Mouse (Mus musculus) neural tube, embryonic 11.5 days (tissue): ENCODE measurements around the gene Ankrd63. TPM values are rescaled to one million over a fixed set of nuclear protein-coding genes. Genes with fewer than 3 reads are reported as not detected.

Experiments used
- ATAC-seq: fragments of 200-750 bp; cut with Nextera tagmentation; 2 replicates; pipeline ENCODE4 v1.8.0; 2017; ENCODE audit warnings: moderate number of reproducible peaks, mild to moderate bottlenecking, moderate TSS enrichment, moderate library complexity; ENCODE audit not compliant: insufficient read depth, low FRiP score, low TSS enrichment
- DNase-seq: peaks from one replicate; pipeline ENCODE4 v3.0.0-alpha.2; 2015; ENCODE audit warnings: low spot score
- H3K27ac ChIP-seq: fragments of 300-500 bp; sonication (generic); 2 replicates; pipeline ENCODE4 v1.5.1; 2014; ENCODE audit warnings: low read depth, mild to moderate bottlenecking, low read length
- H3K27me3 ChIP-seq: fragments of 300-500 bp; sonication (generic); 2 replicates; pipeline ENCODE4 v1.6.1; 2014; ENCODE audit warnings: mild to moderate bottlenecking, low read length, mixed read lengths; ENCODE audit not compliant: control insufficient read depth, insufficient read depth
- H3K36me3 ChIP-seq: fragments of 300-500 bp; sonication (generic); 2 replicates; pipeline ENCODE4 v1.6.1; 2014; ENCODE audit warnings: mild to moderate bottlenecking, low read length, moderate library complexity, mixed read lengths; ENCODE audit not compliant: control insufficient read depth, insufficient read depth
- H3K4me1 ChIP-seq: fragments of 300-500 bp; sonication (generic); 2 replicates; pipeline ENCODE4 v1.6.1; 2014; ENCODE audit warnings: low read length, mixed read lengths; ENCODE audit not compliant: control insufficient read depth, insufficient read depth
- H3K4me2 ChIP-seq: fragments of 300-500 bp; sonication (generic); 2 replicates; pipeline ENCODE4 v1.6.1; 2014; ENCODE audit warnings: low read depth, mild to moderate bottlenecking, moderate library complexity
- H3K4me3 ChIP-seq: fragments of 300-500 bp; sonication (generic); 2 replicates; pipeline ENCODE4 v1.5.1; 2014; ENCODE audit warnings: low read depth, low read length
- H3K9ac ChIP-seq: fragments of 300-500 bp; sonication (generic); 2 replicates; pipeline ENCODE4 v1.6.1; 2014; ENCODE audit warnings: mild to moderate bottlenecking, low read length
- H3K9me3 ChIP-seq: fragments of 300-500 bp; sonication (generic); 2 replicates; pipeline ENCODE4 v1.6.1; 2016; ENCODE audit warnings: low read length; ENCODE audit not compliant: control insufficient read depth
- WGBS: fragments of 180-500 bp; shearing (Covaris S2); extraction: QIAGEN DNeasy Blood & Tissue Kit; methylation state at CpG from one replicate; pipeline ENCODE4 v1.1.7; 2014; 5-methylcytosine and 5-hydroxymethylcytosine counted together
- polyA plus RNA-seq: library from polyadenylated mRNA; unstranded; fragments of >200 nt; fragmentation: Nextera tagmentation; extraction: Ambion mirVana; gene quantifications from 2 replicates; pipeline ENCODE4 v1.2.1, GENCODE M21; 2014

The Ankrd63 gene
- polyA plus RNA-seq, 1 experiment from 2014 or later = not detected

GRCm38 (mm10) chr2:118714230-118714629 lies 10.5 kb upstream of the Ankrd63 start:
- ATAC-seq = 0 out of 2 replicates have a peak, but pooled peaks have one; percentile 43
- H3K4me2 ChIP-seq = no peak overlapping the region
- peak; percentile 47 for DNase-seq
- H3K9ac ChIP-seq = no peak overlapping the region
- H3K36me3 ChIP-seq = no peaks in the 10 kb centered on the region
- H3K4me1 ChIP-seq = peaks cover 7% of the 10 kb centered on the region; the same call in 1 of the 2 replicates
- peaks cover 35% of the 10 kb centered on the region for H3K27me3 ChIP-seq
- WGBS = 42% methylated on average over 4 of the region's 4 CpGs
- H3K4me3 ChIP-seq = no peak overlapping the region
- no peak overlapping the region for H3K27ac ChIP-seq
- no peaks in the 10 kb centered on the region for H3K9me3 ChIP-seq

- Histone ChIP-seq H3K4me1 (peaks cover 7% of the 10 kb centered on the region; the same call in 1 of the 2 replicates), H3K27ac (no peak overlapping the region), H3K4me2 (no peak overlapping the region), H3K4me3 (no peak overlapping the region), H3K27me3 (peaks cover 41% of the 10 kb centered on the region), H3K9me3 (no peaks in the 10 kb centered on the region), H3K36me3 (no peaks in the 10 kb centered on the region), H3K9ac (no peak overlapping the region)
- ATAC-seq (no peak), DNase-seq (no peak)
- WGBS = 89% methylated on average over 6 of the region's 6 CpGs
Observed at GRCm38 (mm10) chr2:118713631-118714030, 9.9 kb upstream of the Ankrd63 start.

DNA sequence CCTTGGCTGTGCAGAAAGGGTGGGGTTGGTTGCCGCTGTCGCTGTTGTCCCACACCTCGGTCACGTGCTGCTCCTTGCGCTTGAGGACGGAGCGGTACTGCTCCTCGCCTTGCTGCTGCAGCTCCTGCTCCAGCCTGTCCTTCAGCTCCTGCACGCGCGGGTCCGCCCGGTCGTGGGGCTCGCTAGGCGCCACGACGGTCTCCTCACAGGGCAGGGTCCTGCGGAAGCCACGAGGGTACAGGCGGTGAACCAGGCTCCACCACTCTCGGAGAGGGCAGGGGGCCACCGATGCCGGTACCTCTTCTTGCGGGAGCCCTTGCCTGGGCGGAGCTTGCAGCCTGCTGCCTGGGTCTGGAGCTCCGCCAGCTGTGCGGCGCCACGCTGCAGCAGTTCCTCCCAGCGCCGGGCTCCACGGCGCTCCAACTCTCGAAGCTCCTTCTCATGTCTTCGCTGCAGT lies 7.3 kb upstream of the Ankrd63 start:
- Histone ChIP-seq H3K36me3 (no peaks in the 10 kb centered on the region), H3K4me3 (peak overlapping the region; percentile 35), H3K27ac (no peak overlapping the region), H3K9ac (peak overlapping the region; percentile 48), H3K9me3 (no peaks in the 10 kb centered on the region), H3K27me3 (peaks cover 65% of the 10 kb centered on the region), H3K4me1 (peaks cover 7% of the 10 kb centered on the region; the same call in 1 of the 2 replicates), H3K4me2 (peak overlapping the region; percentile 73)
- DNase-seq (peak; percentile 69), ATAC-seq (peak; percentile 77; the same call in 1 of the 2 replicates)
- under 1% methylated on average over 36 of the region's 36 CpGs for WGBS

GRCm38 (mm10) chr2:118709655-118710221 lies 6.0 kb upstream of the Ankrd63 start:
- DNase-seq = no peak
- H3K36me3 ChIP-seq = no peaks in the 10 kb centered on the region
- H3K9ac ChIP-seq = no peak overlapping the region
- 29% methylated on average over 4 of the region's 4 CpGs for WGBS
- H3K27me3 ChIP-seq = peaks cover 78% of the 10 kb centered on the region
- no peak overlapping the region for H3K4me2 ChIP-seq
- H3K27ac ChIP-seq = no peak overlapping the region
- peaks cover 7% of the 10 kb centered on the region; the same call in 1 of the 2 replicates for H3K4me1 ChIP-seq
- H3K9me3 ChIP-seq = no peaks in the 10 kb centered on the region
- H3K4me3 ChIP-seq = no peak overlapping the region
- no peak for ATAC-seq

GRCm38 (mm10) chr2:118708472-118708871 lies 4.7 kb upstream of the Ankrd63 start:
- DNase-seq (no peak), ATAC-seq (no peak)
- no peaks in the 10 kb centered on the region for H3K9me3 ChIP-seq
- H3K27me3 ChIP-seq = peaks cover 91% of the 10 kb centered on the region
- no peak overlapping the region for H3K27ac ChIP-seq
- 78% methylated on average over 4 of the region's 4 CpGs for WGBS
- H3K4me1 ChIP-seq = peaks cover 14% of the 10 kb centered on the region
- H3K9ac ChIP-seq = no peak overlapping the region
- H3K4me3 ChIP-seq = no peak overlapping the region
- no peak overlapping the region for H3K4me2 ChIP-seq
- no peaks in the 10 kb centered on the region for H3K36me3 ChIP-seq

DNA sequence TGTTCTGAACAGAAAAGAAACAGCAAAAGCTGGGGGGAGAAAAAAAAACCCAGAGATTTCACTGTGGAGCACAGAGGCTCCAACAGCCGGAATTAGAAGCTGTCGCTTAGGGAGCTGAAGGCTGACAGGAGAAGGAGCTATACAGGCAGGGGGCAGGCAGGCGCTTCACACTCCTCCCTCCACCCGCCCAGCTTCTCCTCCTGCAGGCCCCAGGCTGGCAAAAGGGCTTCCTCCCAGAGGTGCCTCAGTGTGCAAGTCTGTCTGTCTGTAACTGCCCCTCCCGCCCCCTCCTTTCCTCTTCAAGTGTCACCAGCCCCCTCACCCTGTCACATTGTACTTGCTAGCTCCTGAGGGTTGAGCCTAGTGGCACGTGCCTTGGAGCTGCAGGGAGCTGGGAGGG lies 2.7 kb upstream of the Ankrd63 start:
- H3K4me1 ChIP-seq = peaks cover 13% of the 10 kb centered on the region
- 6% methylated on average over 6 of the region's 6 CpGs for WGBS
- H3K9me3 ChIP-seq = no peaks in the 10 kb centered on the region
- H3K9ac ChIP-seq = no peak overlapping the region
- H3K27ac ChIP-seq = no peak overlapping the region
- no peak overlapping the region for H3K4me3 ChIP-seq
- no peak overlapping the region for H3K4me2 ChIP-seq
- H3K36me3 ChIP-seq = no peaks in the 10 kb centered on the region
- H3K27me3 ChIP-seq = peaks cover 98% of the 10 kb centered on the region
- DNase-seq (no peak), ATAC-seq (no peak)

DNA sequence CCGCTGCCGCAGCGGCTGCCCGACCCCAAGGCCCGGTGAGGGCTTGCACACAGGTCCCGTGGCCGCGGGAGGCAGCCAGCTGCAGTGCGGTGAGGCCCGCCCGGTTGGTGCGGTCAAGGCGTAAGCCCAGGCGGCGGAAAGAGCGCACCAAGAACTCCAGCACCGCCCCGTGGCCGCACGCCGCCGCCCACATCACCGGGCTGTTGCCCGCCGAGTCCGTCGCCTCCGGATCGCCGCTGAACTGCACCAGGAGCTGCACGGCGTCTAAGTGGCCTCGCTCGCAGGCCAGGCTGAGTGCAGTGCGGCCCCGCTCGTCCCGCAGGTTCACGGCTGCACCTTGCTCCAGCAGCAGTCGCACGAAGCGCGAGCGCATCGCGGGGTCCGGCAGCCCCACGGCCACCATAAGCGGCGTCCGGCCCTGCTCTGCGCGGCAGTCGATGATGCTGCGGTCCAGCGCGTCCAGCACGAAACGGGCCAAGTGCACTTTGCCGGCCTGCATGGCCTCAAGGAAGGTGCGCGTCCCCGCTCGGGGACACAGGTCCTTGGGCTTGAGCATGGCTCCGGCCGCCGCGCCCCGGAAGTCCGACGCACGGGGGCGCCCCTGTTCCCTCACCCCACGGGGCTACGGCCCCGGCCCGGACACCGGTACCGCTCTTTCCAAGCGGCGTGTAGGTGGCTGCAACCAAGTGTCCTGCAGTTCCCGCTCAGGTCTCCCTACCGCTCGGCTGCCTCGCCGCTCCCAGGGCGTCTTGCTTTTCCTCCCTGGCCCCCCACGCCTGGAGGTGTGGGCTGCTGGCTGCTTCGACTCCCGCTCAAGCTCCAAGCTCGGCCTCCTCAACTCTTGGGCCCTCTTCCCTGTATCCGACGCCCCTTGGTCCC lies 641 bp downstream of the Ankrd63 start:
- WGBS = under 1% methylated on average over 90 of the region's 93 CpGs
- Histone ChIP-seq H3K4me1 (peaks cover 19% of the 10 kb centered on the region), H3K27me3 (peaks cover 88% of the 10 kb centered on the region), H3K4me3 (peak overlapping the region; percentile 38), H3K27ac (no peak overlapping the region), H3K36me3 (no peaks in the 10 kb centered on the region), H3K9me3 (no peaks in the 10 kb centered on the region), H3K4me2 (peak overlapping the region; percentile 53), H3K9ac (no peak overlapping the region)
- DNase-seq = peak; percentile 68
- ATAC-seq = peak; percentile 23; the same call in 1 of the 2 replicates

GRCm38 (mm10) chr2:118701971-118702882 lies 1.5 kb downstream of the Ankrd63 start:
- no peaks in the 10 kb centered on the region for H3K9me3 ChIP-seq
- WGBS = 2% methylated on average over 51 of the region's 51 CpGs
- H3K4me3 ChIP-seq = peak overlapping the region; percentile 38
- H3K27ac ChIP-seq = no peak overlapping the region
- ATAC-seq (no peak), DNase-seq (no peak)
- no peaks in the 10 kb centered on the region for H3K36me3 ChIP-seq
- H3K4me1 ChIP-seq = peaks cover 19% of the 10 kb centered on the region
- H3K9ac ChIP-seq = no peak overlapping the region
- peaks cover 87% of the 10 kb centered on the region for H3K27me3 ChIP-seq
- peak overlapping the region; percentile 53 for H3K4me2 ChIP-seq
